Mouse (Mus musculus): ENCODE results near the gene Arhgap42. TPM values are rescaled to one million over a fixed set of nuclear protein-coding genes. Genes with fewer than 3 reads are reported as not detected.

The Arhgap42 gene
- polyA plus RNA-seq (2015; fragmentation: Nextera tagmentation; extraction: Ambion mirVana) = 37.9 and 42.5 TPM in 2 replicates

DNA sequence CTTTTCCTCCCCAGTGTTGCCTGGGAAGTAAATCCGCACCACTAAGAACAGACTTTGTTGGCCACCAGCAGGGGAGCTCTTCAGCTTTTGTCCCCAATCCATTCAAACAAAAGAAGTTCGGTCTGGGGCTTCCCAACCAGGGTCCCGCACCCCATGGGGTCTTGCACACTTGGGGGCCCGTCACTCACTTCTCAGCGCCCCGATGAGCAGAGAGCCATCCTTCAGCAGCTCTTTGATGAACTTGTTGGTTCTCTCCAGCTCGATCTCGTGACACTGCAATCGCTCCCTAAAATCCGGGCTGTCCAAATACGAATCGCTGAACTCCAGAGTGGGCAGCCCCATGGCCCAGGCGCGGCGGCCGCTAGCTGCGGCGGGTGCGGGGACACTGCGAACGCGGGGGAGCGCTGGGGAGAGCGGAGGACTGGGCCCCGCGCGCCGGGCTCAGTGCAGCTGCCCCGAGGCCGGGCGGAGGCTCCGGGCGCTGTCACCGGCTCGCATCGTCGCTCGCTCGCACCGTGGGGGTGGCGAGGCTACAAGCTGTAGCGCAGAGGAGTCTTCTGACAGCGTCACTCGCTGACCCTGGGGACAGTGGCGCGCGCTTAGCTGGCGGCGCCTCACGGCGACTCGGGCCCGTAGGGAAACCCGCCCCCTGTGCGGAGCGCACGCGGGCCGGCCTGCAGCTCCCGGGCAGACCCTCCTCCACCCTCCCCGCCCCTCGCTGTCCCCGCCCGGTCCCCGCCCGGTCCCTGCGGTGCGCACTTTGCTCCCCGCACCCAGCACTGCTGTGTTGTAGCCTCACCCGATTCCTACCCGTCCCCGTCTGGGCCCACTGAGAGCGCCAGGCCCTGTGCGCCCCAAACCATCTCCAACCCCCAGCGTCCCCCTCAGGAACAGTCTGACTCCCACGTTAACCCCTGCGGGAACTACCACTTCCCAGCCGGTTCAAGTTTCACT, at the start of gene Arhgap42:
Gene Arhgap42 (minus strand): TSS at position 664 of the 954 bp plus-strand sequence.
- H3K4me3 ChIP-seq (ENCODE audit: low read depth, low read length) = peak within 1 kb of the TSS; percentile 79
- DNase-seq (ENCODE audit: low spot score) (peak; percentile 87), ATAC-seq (peak; percentile 93)
- under 1% methylated on average over 51 of the region's 78 CpGs for WGBS
- no peaks in the 10 kb centered on the region for H3K4me1 ChIP-seq (ENCODE audit: insufficient read depth, low read depth, low read length)
- H3K9ac ChIP-seq (replicated peaks; ENCODE audit: low read depth) = peak within 1 kb of the TSS; percentile 76
- H3K27me3 ChIP-seq (replicated peaks; ENCODE audit: insufficient read depth, low read length) = no peaks in the 10 kb centered on the region
- H3K4me2 ChIP-seq (replicated peaks; ENCODE audit: low read depth, low read length) = peak within 1 kb of the TSS; percentile 73
- H3K9me3 ChIP-seq (ENCODE audit: low read length) = no peaks in the 10 kb centered on the region
- TF ChIP-seq EP300 (IDR thresholded peaks at IDR 0.05) = no peak
- TF ChIP-seq CTCF (IDR thresholded peaks at IDR 0.05) = peak; percentile 80
- H3K27ac ChIP-seq (ENCODE audit: low read length) = peak within 1 kb of the TSS; percentile 91
- H3K36me3 ChIP-seq (ENCODE audit: insufficient read depth, low read length) = no peaks in the 10 kb centered on the region

DNA sequence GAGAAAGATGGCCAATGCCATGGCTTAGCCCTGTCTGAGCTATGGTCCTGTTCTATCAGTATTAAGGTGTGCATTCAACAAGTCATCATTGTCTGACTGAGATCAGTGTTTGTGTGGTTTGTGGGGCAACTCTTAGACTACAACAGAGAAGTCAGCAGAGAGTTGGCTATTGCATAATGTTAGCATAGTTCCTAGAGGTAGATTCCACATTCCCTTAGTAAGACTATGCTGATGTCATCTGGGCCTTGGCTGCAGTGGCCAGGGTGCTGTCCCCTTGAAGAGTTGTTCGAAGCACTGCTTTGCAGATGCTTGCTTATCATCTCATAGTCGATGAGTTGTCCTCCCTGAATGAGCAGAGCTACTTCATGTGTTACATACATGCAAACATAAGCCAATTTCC, 49.2 kb upstream of the Arhgap42 start:
- Histone ChIP-seq H3K27ac (ENCODE audit: low read length) (no peak overlapping the region), H3K4me2 (replicated peaks; ENCODE audit: low read depth, low read length) (no peak overlapping the region), H3K27me3 (replicated peaks; ENCODE audit: insufficient read depth, low read length) (no peaks in the 10 kb centered on the region), H3K36me3 (ENCODE audit: insufficient read depth, low read length) (no peaks in the 10 kb centered on the region), H3K4me3 (ENCODE audit: low read depth, low read length) (no peak overlapping the region), H3K9me3 (ENCODE audit: low read length) (no peaks in the 10 kb centered on the region), H3K9ac (replicated peaks; ENCODE audit: low read depth) (no peak overlapping the region), H3K4me1 (ENCODE audit: insufficient read depth, low read depth, low read length) (no peaks in the 10 kb centered on the region)
- 86% methylated on average over 2 of the region's 2 CpGs for WGBS
- TF ChIP-seq EP300 (IDR thresholded peaks at IDR 0.05) (no peak), CTCF (IDR thresholded peaks at IDR 0.05) (no peak)
- DNase-seq (ENCODE audit: low spot score) = no peak
- no peak for ATAC-seq

DNA sequence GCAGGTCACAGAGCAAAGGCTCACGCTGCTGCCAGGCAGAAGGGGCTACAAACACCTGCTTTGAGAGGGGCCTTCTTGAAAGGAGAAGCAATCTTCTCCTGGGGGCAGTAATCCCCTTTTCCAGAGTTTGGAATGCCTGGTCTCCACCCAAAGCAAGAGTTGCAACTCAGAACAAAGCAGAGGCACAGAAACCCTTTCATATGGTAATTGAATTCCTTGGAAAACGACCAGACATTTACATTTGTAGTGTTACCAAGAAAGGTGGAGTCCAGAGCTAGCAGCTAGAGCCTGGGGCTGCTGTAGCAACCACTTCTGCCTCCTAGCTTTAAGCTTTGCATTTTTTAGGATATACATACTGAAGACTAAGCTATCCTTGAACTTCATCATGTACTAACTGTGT, 30.4 kb upstream of the Arhgap42 start:
- no peak for TF ChIP-seq EP300 (IDR thresholded peaks at IDR 0.05)
- TF ChIP-seq CTCF (IDR thresholded peaks at IDR 0.05) = no peak
- no peak overlapping the region for H3K27ac ChIP-seq (ENCODE audit: low read length)
- no peaks in the 10 kb centered on the region for H3K4me1 ChIP-seq (ENCODE audit: insufficient read depth, low read depth, low read length)
- no peak overlapping the region for H3K9ac ChIP-seq (replicated peaks; ENCODE audit: low read depth)
- WGBS = 44% methylated on average over 2 of the region's 2 CpGs
- H3K9me3 ChIP-seq (ENCODE audit: low read length) = no peaks in the 10 kb centered on the region
- H3K4me2 ChIP-seq (replicated peaks; ENCODE audit: low read depth, low read length) = no peak overlapping the region
- no peak overlapping the region for H3K4me3 ChIP-seq (ENCODE audit: low read depth, low read length)
- no peaks in the 10 kb centered on the region for H3K36me3 ChIP-seq (ENCODE audit: insufficient read depth, low read length)
- ATAC-seq (no peak), DNase-seq (ENCODE audit: low spot score) (no peak)
- H3K27me3 ChIP-seq (replicated peaks; ENCODE audit: insufficient read depth, low read length) = no peaks in the 10 kb centered on the region

DNA sequence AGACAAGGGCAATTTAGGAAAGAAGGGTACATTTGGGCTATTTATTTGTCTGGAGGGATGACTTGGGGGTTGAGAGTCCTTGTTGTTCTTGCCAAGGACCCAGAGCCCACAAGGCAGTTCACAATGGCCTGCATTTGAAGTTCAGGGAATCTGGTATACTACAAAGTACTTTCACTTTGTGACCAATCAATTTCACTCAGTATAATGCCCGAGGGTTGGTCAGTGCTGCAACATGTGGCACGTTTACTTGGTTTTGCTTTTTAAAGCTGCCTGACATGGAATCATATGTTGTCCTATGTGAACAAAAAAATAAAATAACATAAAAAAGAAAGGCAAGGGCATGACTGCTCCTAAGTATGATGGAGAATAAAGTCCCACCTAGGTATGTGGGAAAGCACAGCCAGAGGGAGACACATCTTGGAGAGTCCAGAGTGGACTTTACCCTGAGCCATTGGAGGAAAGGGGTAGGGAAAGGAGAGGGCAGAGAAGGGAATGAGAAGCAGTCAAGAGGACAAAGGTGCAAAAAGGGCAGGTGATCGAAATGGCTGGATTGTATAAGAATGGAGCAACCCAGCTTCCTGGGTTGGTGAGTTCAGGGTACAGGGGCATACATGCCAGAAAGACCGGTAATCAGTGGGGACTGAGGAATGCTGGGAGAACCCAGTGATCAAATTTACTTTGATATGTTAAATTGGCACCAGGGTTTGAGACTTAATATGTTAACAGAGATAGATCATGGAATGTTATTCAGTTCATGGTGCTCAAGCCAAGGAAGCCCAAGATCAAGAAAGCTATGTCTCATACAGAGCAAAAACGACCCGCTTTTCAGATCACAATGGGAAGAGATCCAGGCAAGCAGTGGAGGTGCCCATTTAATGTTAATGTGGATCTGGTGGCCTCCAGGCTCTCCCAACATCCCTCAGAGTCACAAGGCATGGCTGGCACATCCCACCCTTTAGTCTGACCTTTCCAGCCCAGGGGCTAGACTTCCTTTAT, 29.0 kb upstream of the Arhgap42 start:
- H3K9ac ChIP-seq (replicated peaks; ENCODE audit: low read depth) = no peak overlapping the region
- no peak for ATAC-seq
- no peak for DNase-seq (ENCODE audit: low spot score)
- no peaks in the 10 kb centered on the region for H3K9me3 ChIP-seq (ENCODE audit: low read length)
- H3K4me1 ChIP-seq (ENCODE audit: insufficient read depth, low read depth, low read length) = no peaks in the 10 kb centered on the region
- no peak overlapping the region for H3K4me3 ChIP-seq (ENCODE audit: low read depth, low read length)
- H3K27ac ChIP-seq (ENCODE audit: low read length) = no peak overlapping the region
- TF ChIP-seq CTCF (IDR thresholded peaks at IDR 0.05) (no peak), EP300 (IDR thresholded peaks at IDR 0.05) (no peak)
- H3K4me2 ChIP-seq (replicated peaks; ENCODE audit: low read depth, low read length) = no peak overlapping the region
- WGBS = 80% methylated on average over 6 of the region's 6 CpGs
- H3K36me3 ChIP-seq (ENCODE audit: insufficient read depth, low read length) = no peaks in the 10 kb centered on the region
- H3K27me3 ChIP-seq (replicated peaks; ENCODE audit: insufficient read depth, low read length) = no peaks in the 10 kb centered on the region

DNA sequence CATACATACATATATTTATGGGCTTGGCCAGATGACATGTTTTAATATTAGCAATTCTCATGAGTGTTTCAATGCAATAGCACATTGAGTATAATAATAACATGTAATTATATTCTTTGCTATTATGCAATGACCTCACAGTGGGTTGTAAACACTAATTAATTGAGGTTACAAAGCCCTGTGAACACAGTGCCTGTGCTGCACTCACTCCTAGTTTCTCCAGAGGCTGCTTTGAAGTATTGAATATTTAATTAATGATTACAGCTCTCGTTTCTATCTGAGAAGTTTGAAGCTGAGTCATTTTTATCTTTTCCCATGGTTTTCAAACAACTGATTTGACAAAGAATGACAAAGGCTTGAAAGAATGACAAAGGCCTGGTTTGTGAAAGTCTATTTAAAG, 24.6 kb upstream of the Arhgap42 start:
- ATAC-seq = no peak
- H3K9ac ChIP-seq (replicated peaks; ENCODE audit: low read depth) = no peak overlapping the region
- 33% methylated on average over 1 of the region's 1 CpGs for WGBS

GRCm38 (mm10) chr9:9262479-9262878, 23.6 kb upstream of the Arhgap42 start:
- no peak overlapping the region for H3K4me2 ChIP-seq (replicated peaks; ENCODE audit: low read depth, low read length)
- no peak overlapping the region for H3K9ac ChIP-seq (replicated peaks; ENCODE audit: low read depth)
- no peak for DNase-seq (ENCODE audit: low spot score)
- TF ChIP-seq EP300 (IDR thresholded peaks at IDR 0.05) = no peak
- TF ChIP-seq CTCF (IDR thresholded peaks at IDR 0.05) = no peak
- no peak for ATAC-seq
- no peaks in the 10 kb centered on the region for H3K4me1 ChIP-seq (ENCODE audit: insufficient read depth, low read depth, low read length)
- no peak overlapping the region for H3K27ac ChIP-seq (ENCODE audit: low read length)
- no peaks in the 10 kb centered on the region for H3K27me3 ChIP-seq (replicated peaks; ENCODE audit: insufficient read depth, low read length)
- no peaks in the 10 kb centered on the region for H3K36me3 ChIP-seq (ENCODE audit: insufficient read depth, low read length)
- H3K4me3 ChIP-seq (ENCODE audit: low read depth, low read length) = no peak overlapping the region
- H3K9me3 ChIP-seq (ENCODE audit: low read length) = no peaks in the 10 kb centered on the region
- 72% methylated on average over 2 of the region's 2 CpGs for WGBS

More for the DNA sequence above, 24.6 kb upstream of the Arhgap42 start:
- no peak for TF ChIP-seq EP300 (IDR thresholded peaks at IDR 0.05)
- TF ChIP-seq CTCF (IDR thresholded peaks at IDR 0.05) = no peak
- Histone ChIP-seq H3K27ac (ENCODE audit: low read length) (no peak overlapping the region), H3K4me3 (ENCODE audit: low read depth, low read length) (no peak overlapping the region), H3K4me2 (replicated peaks; ENCODE audit: low read depth, low read length) (no peak overlapping the region), H3K4me1 (ENCODE audit: insufficient read depth, low read depth, low read length) (no peaks in the 10 kb centered on the region), H3K27me3 (replicated peaks; ENCODE audit: insufficient read depth, low read length) (no peaks in the 10 kb centered on the region), H3K36me3 (ENCODE audit: insufficient read depth, low read length) (no peaks in the 10 kb centered on the region), H3K9me3 (ENCODE audit: low read length) (no peaks in the 10 kb centered on the region)
- no peak for DNase-seq (ENCODE audit: low spot score)

Measured in lung, postnatal 0 days (tissue).